Mouse (Mus musculus): ENCODE measurements around the gene Gsk3a. TPM values are rescaled to one million over a fixed set of nuclear protein-coding genes. Genes with fewer than 3 reads are reported as not detected.
A peak's percentile ranks its signal among the peaks of the same experiment; 100 is the strongest.

Gene Gsk3a
- polyA plus RNA-seq, 1 experiment from 2014 or later, result 6.4 TPM

DNA sequence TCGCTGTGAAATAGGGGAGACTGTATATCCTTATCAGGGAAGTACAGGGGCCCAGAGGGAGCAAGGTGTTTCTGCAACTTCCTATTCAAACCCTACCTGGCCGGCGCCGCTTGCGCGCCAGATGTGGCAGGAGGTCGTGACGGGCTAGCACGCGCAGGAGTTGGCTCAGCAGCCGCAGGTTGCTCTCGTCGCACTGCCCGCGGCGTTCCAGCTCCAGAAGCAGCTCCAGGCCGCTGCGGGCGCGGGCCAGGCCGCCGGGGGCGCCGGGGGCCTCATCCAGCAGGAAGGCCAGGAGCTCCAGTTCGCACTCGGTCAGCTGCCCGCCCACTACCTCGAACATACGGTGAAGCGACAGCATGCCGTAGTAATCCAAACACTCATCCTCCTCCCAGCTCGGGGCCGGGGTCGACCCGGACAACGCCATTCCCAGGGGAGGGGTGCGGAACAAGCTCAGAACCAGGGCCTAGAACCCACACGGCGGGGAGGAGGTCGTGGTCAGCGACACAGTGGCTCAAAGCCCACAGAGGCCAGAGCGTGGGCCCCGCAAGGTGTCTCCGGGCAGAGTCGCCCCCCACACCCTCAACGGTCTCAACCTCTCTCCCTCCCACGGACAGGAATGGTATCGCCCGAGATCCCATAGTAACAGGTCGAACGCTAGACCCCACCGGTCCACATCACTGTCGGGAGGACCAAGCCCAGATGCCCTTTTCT is 18.8 kb downstream of the Gsk3a start:
- Histone ChIP-seq H3K36me3 (replicated peaks) (peaks cover 56% of the 10 kb centered on the region), H3K4me3 (replicated peaks) (peak overlapping the region; percentile 89), H3K27ac (replicated peaks) (peak overlapping the region; percentile 96), H3K4me2 (peak overlapping the region; percentile 87), H3K4me1 (replicated peaks) (peaks cover 73% of the 10 kb centered on the region), H3K9me3 (replicated peaks) (no peaks in the 10 kb centered on the region), H3K9ac (peak overlapping the region; percentile 92), H3K27me3 (no peaks in the 10 kb centered on the region)
- WGBS (ENCODE audit: insufficient replicate concordance), result under 1% methylated on average over 53 of the region's 53 CpGs
- peak; percentile 17 for ATAC-seq (ENCODE audit: insufficient read depth)

DNA sequence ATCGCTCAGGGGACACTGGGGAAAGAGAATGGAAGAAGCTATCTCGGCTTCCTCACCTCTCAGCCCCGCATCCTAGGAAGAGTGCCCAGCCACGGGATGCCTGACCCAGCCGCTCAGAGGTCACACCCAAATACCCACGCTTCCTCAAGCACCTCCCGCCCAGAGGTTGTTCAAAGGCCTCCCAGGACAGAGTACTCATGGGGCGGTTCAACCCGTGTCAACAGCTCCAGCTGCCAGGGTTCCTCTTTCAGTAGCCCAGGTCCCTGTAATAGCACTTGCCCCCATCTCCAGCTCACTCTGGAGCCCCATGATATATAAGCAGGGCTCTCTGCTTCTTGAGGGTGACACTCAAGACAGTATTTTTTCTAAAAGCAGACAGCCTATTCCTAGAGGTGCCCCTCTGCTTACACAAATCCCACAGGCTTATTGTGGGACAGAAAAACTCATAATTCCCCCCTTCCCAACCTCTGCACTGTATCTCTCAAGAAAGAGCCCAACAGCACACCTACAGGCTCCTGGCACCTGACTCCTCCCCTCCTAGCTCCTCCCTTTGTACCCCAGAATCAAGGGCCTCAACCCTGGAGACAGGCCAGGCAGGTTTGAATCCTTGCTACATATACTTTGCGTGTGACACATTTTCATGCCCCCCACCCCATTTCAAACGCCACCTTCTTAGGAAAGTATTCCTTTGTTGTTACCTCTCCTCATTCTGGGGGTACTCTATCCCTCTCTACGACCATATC is 19.8 kb downstream of the Gsk3a start:
- H3K9ac ChIP-seq, result peak overlapping the region; percentile 92
- peak overlapping the region; percentile 96 for H3K27ac ChIP-seq (replicated peaks)
- H3K27me3 ChIP-seq, result no peaks in the 10 kb centered on the region
- peaks cover 56% of the 10 kb centered on the region for H3K36me3 ChIP-seq (replicated peaks)
- 47% methylated on average over 12 of the region's 12 CpGs for WGBS (ENCODE audit: insufficient replicate concordance)
- peak overlapping the region; percentile 87 for H3K4me2 ChIP-seq
- ATAC-seq (ENCODE audit: insufficient read depth), result no peak
- H3K9me3 ChIP-seq (replicated peaks), result no peaks in the 10 kb centered on the region
- H3K4me1 ChIP-seq (replicated peaks), result peaks cover 69% of the 10 kb centered on the region
- peak overlapping the region; percentile 89 for H3K4me3 ChIP-seq (replicated peaks)

DNA sequence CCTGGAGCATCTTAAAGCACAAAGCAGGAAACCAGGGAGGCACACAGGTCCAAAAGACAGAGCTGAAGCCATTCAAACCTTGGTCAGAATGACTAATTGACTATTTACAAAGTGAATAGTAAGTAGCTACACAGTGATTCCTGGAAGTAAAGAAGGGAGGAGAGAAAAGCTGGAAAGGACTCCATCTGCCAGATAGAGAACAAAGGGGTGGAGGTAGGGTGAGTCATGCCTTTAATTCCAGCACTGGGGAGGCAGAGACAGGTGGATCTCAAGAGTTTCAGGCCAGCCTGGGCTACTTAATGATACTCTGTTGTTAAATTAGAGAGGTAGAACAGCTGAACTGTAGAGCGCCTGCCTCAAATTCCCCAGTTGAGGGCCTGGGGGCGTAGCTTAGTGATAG is 23.5 kb downstream of the Gsk3a start:
- Histone ChIP-seq H3K27me3 (no peaks in the 10 kb centered on the region), H3K4me1 (replicated peaks) (peaks cover 78% of the 10 kb centered on the region), H3K9ac (no peak overlapping the region; the same call in 1 of the 2 replicates), H3K36me3 (replicated peaks) (peaks cover 92% of the 10 kb centered on the region), H3K9me3 (replicated peaks) (no peaks in the 10 kb centered on the region), H3K27ac (replicated peaks) (peak overlapping the region; percentile 31; the same call in 1 of the 2 replicates), H3K4me3 (replicated peaks) (no peak overlapping the region), H3K4me2 (no peak overlapping the region)
- WGBS (ENCODE audit: insufficient replicate concordance), result 87% methylated on average over 2 of the region's 2 CpGs
- no peak for ATAC-seq (ENCODE audit: insufficient read depth)

DNA sequence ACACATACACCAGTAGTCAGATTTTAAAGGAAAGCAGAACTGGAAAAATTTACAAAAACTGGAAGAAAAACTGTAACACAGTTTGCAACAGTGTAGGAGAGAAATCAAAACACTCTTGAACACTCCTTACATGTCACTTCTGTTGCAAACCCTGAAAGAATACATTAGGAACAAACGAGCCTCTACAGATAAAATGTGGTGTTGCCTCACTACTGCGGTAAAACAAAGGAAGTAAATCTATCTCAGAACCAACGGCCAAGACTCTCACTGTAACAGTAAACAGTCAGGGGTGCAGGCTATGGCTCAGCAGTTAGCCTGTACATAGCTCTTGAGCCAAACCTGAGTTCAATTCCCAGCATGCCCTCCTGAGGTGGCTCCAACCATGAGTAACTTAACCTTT is 24.6 kb downstream of the Gsk3a start:
- WGBS (ENCODE audit: insufficient replicate concordance), result 21% methylated on average over 3 of the region's 3 CpGs
- no peaks in the 10 kb centered on the region for H3K27me3 ChIP-seq
- peaks cover 82% of the 10 kb centered on the region for H3K4me1 ChIP-seq (replicated peaks)
- H3K4me2 ChIP-seq, result no peak overlapping the region
- H3K36me3 ChIP-seq (replicated peaks), result peaks cover 100% of the 10 kb centered on the region
- no peak overlapping the region for H3K9ac ChIP-seq
- ATAC-seq (ENCODE audit: insufficient read depth), result no peak
- H3K4me3 ChIP-seq (replicated peaks), result no peak overlapping the region
- H3K27ac ChIP-seq (replicated peaks), result no peak overlapping the region
- no peaks in the 10 kb centered on the region for H3K9me3 ChIP-seq (replicated peaks)

DNA sequence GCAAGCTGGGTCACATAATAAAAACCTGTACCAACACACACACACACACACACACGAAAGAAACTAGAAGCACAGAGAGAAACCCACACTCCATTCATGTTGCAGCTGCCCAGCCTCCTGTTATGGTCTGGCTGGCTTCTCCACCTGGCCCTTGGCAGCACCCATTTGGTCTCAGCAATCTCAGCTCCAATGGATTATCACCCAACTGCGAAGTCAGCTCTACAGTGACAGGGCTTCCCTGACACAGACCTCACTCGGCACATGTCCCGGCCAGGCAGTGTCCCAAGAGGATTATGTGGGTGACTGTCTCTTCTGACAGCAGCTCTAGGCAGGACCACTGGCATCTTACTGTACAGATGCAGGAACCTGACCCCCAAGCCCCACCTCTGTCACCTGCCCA is 27.2 kb downstream of the Gsk3a start:
- H3K4me2 ChIP-seq, result peak overlapping the region; percentile 73
- no peaks in the 10 kb centered on the region for H3K9me3 ChIP-seq (replicated peaks)
- peak overlapping the region; percentile 94 for H3K27ac ChIP-seq (replicated peaks)
- H3K27me3 ChIP-seq, result no peaks in the 10 kb centered on the region
- WGBS (ENCODE audit: insufficient replicate concordance), result 89% methylated on average over 4 of the region's 4 CpGs
- peaks cover 91% of the 10 kb centered on the region for H3K4me1 ChIP-seq (replicated peaks)
- no peak for ATAC-seq (ENCODE audit: insufficient read depth)
- H3K36me3 ChIP-seq (replicated peaks), result peaks cover 100% of the 10 kb centered on the region
- H3K9ac ChIP-seq, result no peak overlapping the region
- H3K4me3 ChIP-seq (replicated peaks), result no peak overlapping the region

DNA sequence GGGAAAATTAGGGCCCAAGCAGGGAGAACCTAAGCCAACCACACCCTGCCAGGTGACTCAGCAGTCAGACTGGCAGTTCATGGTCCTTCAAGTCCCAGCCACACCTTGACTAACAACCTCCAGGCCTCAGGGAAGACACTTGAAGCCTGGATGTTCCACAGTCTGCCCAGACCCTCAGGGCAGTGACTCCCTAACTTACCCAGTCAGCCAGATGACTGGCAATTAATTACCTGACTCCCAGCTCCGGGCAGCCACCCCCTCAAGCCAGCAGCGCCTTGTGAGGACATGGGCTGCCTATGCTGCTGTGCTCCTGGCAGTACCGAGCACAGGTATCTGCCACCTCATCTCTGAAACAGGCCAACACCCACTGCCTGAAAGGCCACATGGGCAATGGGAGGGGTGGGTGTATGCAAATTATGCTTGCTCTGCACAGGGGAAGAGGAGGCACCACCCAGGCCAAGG is 28.5 kb downstream of the Gsk3a start:
- Histone ChIP-seq H3K9me3 (replicated peaks) (no peaks in the 10 kb centered on the region), H3K4me1 (replicated peaks) (peaks cover 93% of the 10 kb centered on the region), H3K4me3 (replicated peaks) (peak overlapping the region; percentile 45), H3K27ac (replicated peaks) (peak overlapping the region; percentile 94), H3K4me2 (peak overlapping the region; percentile 73), H3K9ac (peak overlapping the region; percentile 57), H3K27me3 (no peaks in the 10 kb centered on the region), H3K36me3 (replicated peaks) (peaks cover 100% of the 10 kb centered on the region)
- WGBS (ENCODE audit: insufficient replicate concordance), result 57% methylated on average over 3 of the region's 3 CpGs
- ATAC-seq (ENCODE audit: insufficient read depth), result peak; percentile 88

DNA sequence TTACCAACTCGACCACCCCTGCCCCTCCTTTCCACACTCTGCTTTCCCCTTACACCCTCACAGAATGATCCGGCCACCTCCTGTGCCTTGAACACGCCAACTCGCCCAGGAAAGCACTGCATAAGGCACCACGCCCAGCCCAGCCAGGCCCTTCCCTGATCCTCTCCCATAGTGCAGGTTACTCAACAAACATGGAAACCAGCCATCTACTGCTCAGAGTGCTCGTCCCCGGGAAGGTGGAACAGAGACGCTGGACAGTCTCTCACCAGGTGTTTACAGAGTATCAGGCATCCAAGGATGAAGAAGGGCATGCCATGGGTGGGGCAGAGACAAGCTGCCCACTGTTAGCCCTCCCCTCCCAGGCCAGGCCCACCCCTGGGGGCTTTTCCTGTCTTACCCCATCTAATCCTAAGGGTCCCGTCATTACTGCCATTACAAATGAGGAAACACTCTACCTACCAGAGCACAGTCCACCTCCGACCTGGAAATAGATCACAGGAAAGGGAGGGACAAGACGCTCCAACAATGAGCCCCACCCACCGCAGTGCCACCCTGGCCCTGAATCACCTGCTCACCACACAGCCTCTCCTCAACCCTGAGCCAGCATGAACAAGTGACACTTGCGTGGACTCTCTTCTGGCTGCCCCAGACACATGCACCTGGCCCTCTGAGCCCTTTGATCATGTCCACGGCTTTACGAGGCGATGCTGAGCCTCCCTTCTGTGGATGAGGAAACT is 31.4 kb downstream of the Gsk3a start:
- H3K9me3 ChIP-seq (replicated peaks), result no peaks in the 10 kb centered on the region
- H3K4me3 ChIP-seq (replicated peaks), result no peak overlapping the region
- no peaks in the 10 kb centered on the region for H3K27me3 ChIP-seq
- H3K27ac ChIP-seq (replicated peaks), result peak overlapping the region; percentile 48
- no peak for ATAC-seq (ENCODE audit: insufficient read depth)
- H3K36me3 ChIP-seq (replicated peaks), result peaks cover 100% of the 10 kb centered on the region
- H3K9ac ChIP-seq, result no peak overlapping the region
- H3K4me2 ChIP-seq, result peak overlapping the region; percentile 42; the same call in 1 of the 2 replicates
- H3K4me1 ChIP-seq (replicated peaks), result peaks cover 74% of the 10 kb centered on the region
- 77% methylated on average over 16 of the region's 16 CpGs for WGBS (ENCODE audit: insufficient replicate concordance)

DNA sequence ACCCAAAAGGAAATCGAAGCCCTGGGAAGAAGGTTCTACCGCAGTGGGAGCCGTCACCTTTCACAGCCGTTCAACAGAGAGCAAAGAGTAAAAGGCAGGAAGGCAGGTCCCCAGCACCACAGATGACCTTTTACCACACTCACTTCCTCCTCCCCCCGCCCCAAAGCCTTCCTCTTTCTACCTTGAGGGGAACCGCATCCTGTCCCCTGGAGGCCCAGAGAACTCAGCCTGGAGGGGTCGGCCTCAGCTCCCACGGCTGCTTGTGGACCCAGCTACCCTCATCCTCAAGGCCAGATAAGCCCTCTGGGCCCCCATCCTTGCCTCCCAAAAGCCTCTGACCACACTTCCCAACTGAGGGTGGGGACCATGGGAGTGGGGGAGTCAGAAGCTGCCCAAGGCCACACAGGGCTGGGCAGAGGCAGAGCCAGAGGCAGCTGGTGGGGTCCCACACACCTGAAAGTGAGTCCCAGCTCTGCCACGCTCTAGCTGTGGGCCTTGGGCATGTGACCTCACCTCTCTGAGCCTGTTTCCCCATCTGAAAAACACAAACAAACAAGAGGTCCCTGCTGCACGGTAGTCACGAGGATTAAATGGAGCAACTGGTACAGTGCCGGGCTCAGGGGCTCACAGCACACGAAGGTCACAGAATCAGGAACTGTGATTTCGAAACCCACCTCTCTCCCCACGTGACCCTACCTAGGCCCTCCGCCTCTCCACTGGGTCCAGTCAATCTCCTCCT is 32.1 kb downstream of the Gsk3a start:
- H3K4me2 ChIP-seq, result peak overlapping the region; percentile 42
- 48% methylated on average over 16 of the region's 16 CpGs for WGBS (ENCODE audit: insufficient replicate concordance)
- H3K4me3 ChIP-seq (replicated peaks), result peak overlapping the region; percentile 4; the same call in 1 of the 2 replicates
- peaks cover 67% of the 10 kb centered on the region for H3K4me1 ChIP-seq (replicated peaks)
- no peaks in the 10 kb centered on the region for H3K9me3 ChIP-seq (replicated peaks)
- peak overlapping the region; percentile 18; the same call in 1 of the 2 replicates for H3K9ac ChIP-seq
- H3K27ac ChIP-seq (replicated peaks), result peak overlapping the region; percentile 71
- ATAC-seq (ENCODE audit: insufficient read depth), result 0 out of 2 replicates have a peak, but pooled peaks have one; percentile 4
- no peaks in the 10 kb centered on the region for H3K27me3 ChIP-seq
- peaks cover 100% of the 10 kb centered on the region for H3K36me3 ChIP-seq (replicated peaks)

DNA sequence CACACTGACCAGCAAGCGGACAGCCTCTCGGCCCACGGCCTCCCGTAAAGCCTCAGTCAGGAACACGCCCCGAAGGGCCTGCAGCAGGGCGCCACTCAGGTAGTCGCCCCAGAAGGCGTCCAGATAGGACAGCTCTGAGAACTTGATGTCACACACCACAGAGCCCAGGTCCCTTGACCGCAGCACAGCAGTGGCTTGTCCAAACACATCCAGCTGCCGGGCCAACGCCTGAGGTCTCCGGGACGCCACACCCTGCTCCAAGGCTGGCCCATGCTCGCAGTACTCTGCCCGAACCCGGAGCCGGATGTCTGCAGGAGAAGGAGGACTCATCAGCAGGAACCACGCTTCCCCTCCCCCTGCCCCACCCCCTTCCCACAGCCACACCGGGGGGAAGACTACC is 34.0 kb downstream of the Gsk3a start:
- Histone ChIP-seq H3K36me3 (replicated peaks) (peaks cover 85% of the 10 kb centered on the region), H3K4me3 (replicated peaks) (no peak overlapping the region)
- 82% methylated on average over 20 of the region's 20 CpGs for WGBS (ENCODE audit: insufficient replicate concordance)

DNA sequence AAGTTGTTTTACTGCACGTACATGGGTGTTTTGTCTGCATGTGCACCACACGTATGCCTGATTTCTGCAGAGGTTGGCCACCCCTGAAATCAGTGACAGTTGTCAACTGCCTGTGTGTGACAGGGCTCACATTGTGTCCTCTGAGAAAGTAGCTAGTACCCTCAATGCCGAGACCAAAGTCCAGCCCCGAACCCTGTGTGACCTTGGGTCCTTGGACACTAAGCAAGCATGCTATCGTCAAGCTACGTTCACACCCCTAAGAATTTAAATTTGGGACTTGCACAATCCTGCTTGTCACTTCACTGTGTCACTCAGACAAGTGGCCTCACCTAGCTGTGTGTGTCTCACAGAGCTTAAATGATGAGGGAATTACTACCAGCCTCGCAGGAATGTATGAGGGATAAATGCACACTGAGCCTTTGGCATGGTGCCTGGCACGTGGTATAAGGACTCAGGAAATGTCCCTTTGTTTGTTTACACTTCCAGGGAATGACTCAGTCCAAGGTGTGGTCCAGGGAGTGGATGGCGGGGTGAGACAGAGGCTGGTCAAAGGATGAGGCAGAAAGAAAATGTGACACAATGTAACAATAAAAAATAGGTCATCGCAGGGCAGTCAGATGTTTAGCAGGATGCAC is 40.1 kb downstream of the Gsk3a start:
- H3K27ac ChIP-seq (replicated peaks), result no peak overlapping the region; the same call in 1 of the 2 replicates
- peaks cover 43% of the 10 kb centered on the region for H3K4me1 ChIP-seq (replicated peaks)
- 63% methylated on average over 10 of the region's 10 CpGs for WGBS (ENCODE audit: insufficient replicate concordance)
- H3K4me3 ChIP-seq (replicated peaks), result no peak overlapping the region
- peaks cover 23% of the 10 kb centered on the region for H3K36me3 ChIP-seq (replicated peaks)
- H3K27me3 ChIP-seq, result no peaks in the 10 kb centered on the region
- H3K4me2 ChIP-seq, result no peak overlapping the region
- no peaks in the 10 kb centered on the region for H3K9me3 ChIP-seq (replicated peaks)
- ATAC-seq (ENCODE audit: insufficient read depth), result peak; percentile 10; the same call in 1 of the 2 replicates
- no peak overlapping the region for H3K9ac ChIP-seq

More for the DNA sequence above, 34.0 kb downstream of the Gsk3a start:
- Histone ChIP-seq H3K27me3 (no peaks in the 10 kb centered on the region), H3K4me1 (replicated peaks) (peaks cover 48% of the 10 kb centered on the region), H3K9ac (no peak overlapping the region), H3K4me2 (no peak overlapping the region), H3K27ac (replicated peaks) (no peak overlapping the region), H3K9me3 (replicated peaks) (no peaks in the 10 kb centered on the region)
- no peak for ATAC-seq (ENCODE audit: insufficient read depth)
